Mouse (Mus musculus) cortical plate, adult 2 months (tissue): ENCODE results near the gene Rab44.

ENCODE experiments used
- CTCF ChIP-seq: fragments of 200-500 bp; IDR thresholded peaks from 2 replicates; pipeline ENCODE4 v1.5.1; 2011; ENCODE audit warnings: mild to moderate bottlenecking, control low read depth, low read length; ENCODE audit not compliant: insufficient read depth; ENCODE audit errors: extremely low read depth
- POLR2A ChIP-seq: fragments of 200-500 bp; IDR thresholded peaks from 2 replicates; pipeline ENCODE4 v1.6.1; 2011; ENCODE audit warnings: mild to moderate bottlenecking, low read length, control low read depth; ENCODE audit not compliant: insufficient read depth; ENCODE audit errors: extremely low read depth

DNA sequence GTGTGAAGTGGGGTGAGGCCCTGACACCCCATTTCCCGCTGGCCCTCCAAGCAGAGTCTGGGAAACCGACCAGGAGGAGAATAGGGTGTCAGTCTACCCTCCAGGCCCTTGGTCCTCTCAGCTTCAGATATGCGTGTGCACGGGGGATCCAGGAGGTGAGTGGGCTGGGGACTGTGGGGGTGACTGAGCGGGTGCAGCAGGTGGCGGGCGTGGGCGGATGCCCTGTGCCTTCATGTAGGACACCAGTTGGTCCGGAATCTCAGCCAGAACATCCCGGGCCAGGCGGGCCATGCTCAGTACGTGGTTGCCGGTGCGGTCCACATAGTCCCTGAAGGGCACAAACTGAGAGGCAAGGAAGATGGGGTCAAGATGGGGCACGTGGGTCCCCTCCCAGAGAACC lies 45.0 kb downstream of the Rab44 start:
- TF ChIP-seq POLR2A = no peak
- no peak for TF ChIP-seq CTCF
